Mouse (Mus musculus) gastrocnemius, postnatal 25 days (tissue): ENCODE measurements around the gene Pkd2. TPM values are rescaled to one million over a fixed set of nuclear protein-coding genes. Genes with fewer than 3 reads are reported as not detected.

Experiments used
- DNase-seq: peaks from one replicate; pipeline ENCODE4 v3.0.0; 2022
- total RNA-seq, 2 experiments: library from RNA; stranded (reverse); gene quantifications; 1 replicate in 1 of 2; 2 replicates in 1 of 2; pipeline ENCODE4 v1.2.3; 2021

Pkd2 gene
- total RNA-seq, 2 experiments from 2014 or later, result 11.8 to 13.4 TPM

DNA sequence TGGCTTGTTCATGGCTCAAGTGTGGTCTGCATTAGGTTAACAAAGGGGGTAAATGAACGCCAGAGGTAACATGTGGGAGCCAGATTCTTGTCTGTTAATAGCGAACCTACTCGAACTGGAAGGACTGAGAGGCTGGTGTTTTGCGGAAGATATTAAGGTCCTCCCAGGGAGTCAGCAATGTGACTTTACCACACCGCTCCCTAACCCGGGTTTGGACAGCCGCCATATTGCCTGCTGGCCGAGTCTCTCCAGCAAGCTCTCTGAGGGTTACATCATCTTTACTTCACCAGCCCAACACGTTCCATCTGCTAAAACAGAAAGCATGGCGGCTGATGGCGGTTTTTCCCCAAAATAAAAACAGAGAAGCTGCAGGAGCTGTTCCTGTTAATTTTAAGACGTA lies 6.5 kb downstream of the Pkd2 start:
- peak; percentile 70 for DNase-seq

DNA sequence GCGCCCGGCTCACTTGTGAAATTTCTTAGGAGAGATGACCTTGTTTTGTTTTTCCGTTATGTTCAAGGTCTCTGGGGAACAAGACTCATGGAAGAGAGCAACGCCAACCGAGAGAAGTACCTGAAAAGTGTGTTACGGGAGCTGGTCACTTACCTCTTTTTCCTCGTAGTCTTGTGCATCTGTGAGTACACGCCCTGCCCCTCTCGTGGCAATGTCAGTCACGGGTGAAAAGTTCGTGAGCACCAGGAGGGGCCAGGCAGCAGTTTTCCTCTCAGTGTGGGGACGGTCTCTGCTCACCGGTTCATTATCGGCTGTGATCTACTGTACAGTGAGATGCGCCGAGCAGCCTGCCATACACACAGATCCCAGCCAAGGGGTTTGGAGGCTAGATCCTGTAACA lies 7.6 kb downstream of the Pkd2 start:
- DNase-seq, result no peak

DNA sequence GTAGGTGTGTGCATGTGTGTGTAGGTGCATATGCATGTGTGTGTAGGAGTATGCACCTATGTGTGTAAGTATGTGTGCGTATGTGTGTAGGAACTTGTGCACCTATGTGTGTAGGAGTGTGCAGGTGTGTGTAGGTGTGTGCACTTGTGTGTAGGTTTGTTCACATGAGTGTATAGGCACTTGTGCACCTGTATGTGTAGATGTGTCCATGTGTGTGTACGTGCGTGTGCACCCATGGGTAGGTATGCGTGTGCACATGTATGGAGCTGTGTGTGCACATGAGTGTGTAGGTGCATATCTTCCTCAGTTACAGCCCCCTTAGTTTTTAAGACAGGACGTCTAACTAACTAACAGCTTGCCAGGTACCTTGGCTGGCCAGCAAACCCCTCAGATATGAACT lies 9.3 kb downstream of the Pkd2 start:
- DNase-seq, result no peak

DNA sequence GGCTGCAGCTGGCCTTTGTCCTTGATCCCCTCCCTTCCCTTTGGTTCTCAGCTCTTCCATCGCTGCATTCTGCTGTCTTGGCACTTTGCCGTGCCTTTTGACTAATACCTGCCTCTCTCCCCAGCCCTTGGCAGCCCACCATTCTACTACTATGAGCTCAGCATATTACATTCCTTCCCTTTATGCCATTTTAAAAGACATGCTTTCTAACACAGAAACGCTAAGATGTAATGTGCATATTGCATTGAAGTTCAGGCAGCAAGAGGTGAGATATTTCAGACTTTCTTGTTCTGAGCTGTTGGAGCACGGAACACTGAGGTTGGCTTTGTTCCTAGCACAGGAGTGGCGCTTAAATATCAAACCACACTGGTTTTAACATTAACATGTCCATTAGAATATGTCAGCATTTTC lies 11.7 kb downstream of the Pkd2 start:
- no peak for DNase-seq

DNA sequence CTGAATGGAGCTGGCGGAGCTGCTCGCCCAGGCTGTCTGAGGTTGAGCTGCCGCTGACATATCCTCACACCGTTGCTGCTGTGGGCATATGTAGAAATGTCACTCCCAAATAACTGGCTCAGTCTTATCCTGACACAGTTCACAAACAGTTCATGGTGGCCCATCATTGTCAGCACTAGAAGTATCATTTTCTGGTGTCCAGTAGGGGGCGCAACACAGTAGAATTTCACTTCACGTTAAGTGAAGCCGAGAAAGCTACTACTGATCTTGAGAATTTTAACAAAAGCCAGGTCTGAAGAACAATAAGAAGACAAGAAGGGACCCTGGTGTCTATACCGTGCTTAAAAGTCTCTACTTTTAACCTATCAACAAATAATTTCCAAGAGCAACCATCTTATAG lies 13.1 kb downstream of the Pkd2 start:
- DNase-seq, result no peak

DNA sequence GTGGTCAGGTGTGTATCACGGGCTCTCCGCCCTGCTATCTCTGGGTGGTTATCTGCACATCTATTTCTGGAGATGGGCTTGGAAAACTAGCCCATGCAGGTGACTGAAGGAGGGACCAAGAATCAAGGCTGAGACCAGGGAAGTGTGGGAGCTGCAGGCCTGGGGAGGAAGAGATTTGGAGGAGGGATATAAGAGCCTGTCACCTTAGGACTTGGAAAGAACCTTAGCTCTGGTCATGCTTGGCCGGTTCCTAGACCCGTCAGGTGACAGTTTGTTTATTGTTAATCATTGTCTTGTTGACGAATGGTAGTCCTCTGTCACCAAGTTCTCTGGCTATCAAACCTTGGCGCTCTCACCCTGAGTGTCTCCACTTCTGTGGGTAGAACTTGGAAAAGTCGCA lies 21.1 kb downstream of the Pkd2 start:
- no peak for DNase-seq

DNA sequence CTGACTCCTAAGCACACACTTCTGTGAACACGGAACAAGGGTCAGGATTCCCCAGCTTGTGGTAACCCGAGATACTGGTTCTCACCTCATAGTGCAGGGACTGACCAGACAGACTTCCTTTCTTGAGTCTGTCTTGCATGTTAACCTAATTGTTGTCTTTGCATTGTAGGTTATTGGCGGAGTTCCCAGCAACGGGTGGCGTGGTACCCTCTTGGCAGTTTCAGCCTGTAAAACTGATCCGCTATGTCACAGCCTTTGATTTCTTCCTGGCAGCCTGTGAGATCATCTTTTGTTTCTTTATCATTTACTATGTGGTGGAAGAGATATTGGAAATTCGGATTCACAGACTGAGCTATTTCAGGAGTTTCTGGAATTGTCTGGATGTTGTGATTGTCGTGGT lies 23.6 kb downstream of the Pkd2 start:
- DNase-seq, result no peak

DNA sequence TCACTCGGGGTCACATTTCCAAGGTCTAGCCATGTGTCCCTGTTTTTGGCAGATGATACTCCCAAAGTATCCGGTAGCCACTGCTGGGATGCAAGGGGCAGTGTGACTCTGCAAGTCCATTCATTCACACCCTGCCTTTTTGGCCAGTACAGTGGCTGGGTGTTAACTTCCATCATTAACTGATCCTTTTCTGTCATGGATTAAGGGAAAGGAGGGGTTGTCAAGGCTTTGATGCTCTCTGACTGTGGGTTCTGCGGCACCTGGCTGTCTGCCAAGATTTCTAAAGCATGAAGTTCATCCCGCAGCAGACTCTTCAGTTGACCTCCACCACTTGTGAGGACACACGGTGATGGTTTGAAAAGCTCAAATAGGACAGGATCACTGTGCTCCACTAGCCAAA lies 32.3 kb downstream of the Pkd2 start:
- DNase-seq, result peak; percentile 18

DNA sequence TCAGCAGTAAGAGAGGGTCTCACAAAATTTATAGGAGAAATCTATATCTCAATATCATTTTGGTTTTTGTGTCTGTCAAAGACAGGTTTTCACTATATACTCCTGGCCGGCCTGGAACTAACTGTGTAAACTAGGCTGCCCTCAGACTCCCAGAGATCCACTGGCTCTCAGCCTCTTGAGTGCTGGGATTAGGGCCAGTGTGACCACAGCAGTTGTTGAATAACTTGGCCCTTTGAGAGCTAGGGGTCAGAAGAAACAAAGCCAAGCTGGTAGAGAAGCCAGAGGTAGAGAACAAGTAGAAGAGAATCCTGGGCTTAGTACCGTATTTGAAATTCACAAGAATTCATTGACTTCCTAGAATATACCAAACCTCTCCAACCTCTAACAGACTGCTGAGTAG lies 45.6 kb downstream of the Pkd2 start:
- no peak for DNase-seq

DNA sequence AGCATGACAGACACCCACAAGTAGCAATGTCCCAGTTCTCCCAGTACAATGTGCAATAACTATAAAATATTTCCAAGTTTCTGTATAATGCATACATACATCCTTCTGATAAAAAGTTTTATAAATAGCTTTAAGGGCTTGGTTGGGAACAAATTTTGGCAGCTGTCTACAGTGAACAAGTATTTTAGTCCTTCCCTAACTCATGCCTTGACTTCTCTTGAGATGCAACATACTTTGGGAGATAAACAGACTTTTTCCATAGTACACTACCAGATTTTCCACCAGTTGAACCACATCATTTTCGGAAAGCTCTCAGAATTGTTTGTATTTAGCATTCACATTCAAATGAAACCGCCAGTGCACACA lies 48.6 kb downstream of the Pkd2 start:
- DNase-seq, result no peak

DNA sequence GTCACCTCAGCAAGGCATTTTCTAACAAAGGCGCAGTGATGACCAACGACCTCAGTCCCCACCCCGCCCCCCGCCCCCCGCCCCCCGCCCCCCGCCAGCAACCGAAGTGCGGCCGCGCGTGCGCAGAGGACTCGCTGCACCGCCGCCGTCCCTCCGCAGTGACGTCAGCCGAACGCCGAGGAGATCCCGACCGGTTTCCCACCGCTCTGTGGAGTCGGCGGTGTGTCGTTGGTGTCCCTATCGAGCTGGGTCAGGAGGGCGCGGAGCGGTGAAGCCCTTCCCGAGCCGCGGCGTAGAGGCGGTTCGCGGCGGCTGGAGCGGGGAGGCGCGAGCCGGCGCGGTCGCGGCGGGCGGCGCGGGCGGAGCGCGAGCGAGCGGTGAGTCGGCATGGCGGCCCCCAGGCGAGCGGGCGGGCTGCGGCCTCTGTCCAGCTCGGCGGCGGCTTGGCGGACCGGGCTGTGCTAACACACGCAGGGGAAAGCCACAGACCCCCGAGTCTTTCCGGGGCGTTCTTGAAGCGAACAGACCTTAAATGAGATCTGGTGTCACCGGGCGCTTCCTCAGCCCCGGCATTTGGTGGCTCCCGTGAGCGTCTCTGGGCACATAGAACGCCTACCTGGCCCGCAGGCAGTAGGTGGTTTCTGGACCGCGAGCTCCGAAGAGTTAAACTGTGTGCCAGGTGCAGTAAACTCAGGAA lies 49.1 kb downstream of the Pkd2 start, which contains the start of gene BC005561:
TSS of gene BC005561 (plus strand) at position 158 of the 697 bp plus-strand sequence.
- DNase-seq, result peak; percentile 77

DNA sequence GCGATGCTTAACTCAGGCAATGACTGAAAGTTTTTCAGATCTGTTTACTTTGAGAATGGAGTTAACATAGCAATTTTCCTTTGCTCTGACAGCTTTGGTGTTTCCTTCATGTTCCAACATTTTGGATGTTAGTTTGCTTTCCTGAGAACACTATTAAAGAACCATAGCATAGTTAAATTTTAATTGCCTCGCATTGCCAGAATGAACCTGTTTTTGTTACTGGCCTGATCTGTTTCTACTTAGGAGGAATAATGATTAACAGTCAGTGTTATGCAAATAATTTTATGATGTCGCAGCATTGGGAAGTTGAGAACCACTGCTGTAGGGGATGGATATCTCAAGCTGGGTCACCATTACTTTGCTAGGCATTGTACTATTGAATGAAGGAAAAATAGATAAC lies 52.0 kb downstream of the Pkd2 start:
- DNase-seq, result no peak

DNA sequence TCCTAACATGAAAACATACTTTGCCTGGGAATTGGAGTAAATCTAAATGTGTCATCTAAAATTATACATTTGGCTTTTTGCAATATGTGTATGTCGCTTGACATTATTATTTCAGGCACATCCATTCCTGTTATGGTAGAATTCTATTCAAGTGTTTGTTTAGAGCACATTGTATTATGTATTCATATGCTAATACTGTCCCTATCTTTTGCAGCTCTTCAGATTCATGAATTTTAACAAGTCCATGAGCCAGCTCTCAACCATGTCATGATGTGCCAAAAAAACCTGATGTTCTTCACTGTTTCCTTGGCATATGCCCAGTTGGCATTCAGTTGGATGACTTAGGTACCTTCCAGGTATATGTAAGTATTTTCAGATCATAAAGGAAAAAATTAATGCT lies 79.4 kb downstream of the Pkd2 start:
- no peak for DNase-seq

DNA sequence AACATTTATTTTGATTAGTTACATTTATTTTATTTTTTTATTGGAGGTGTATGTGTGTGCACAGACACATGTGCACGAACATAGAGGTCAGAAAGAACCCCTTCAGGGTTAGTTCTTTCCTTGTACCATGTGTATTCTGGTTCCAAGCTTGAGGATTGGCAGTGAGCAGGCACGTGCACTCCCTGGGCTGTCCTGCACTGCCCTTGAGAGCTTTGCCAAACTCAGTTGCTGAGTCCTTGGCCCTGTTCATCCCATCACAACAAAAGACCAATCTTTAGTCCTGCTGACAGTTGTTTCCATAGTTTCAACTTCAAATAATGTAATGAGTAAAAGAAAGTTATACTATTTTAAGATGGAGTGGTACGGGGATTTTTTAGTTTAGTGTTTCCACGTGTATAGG lies 80.1 kb downstream of the Pkd2 start:
- no peak for DNase-seq

Other genes starting within 250 kb of the Pkd2 start
- not detected for gene Ibsp, start 160.3 kb upstream of the Pkd2 start, total RNA-seq
- gene Mepe, start 134.1 kb upstream of the Pkd2 start, total RNA-seq, result not detected
- 1 to 10 TPM; 2.6 to 3.3 TPM for gene Spp1, start 24.3 kb upstream of the Pkd2 start, total RNA-seq
- gene BC005561, start 48.9 kb downstream of the Pkd2 start, total RNA-seq, result 1 to 10 TPM; 3.7 to 4.7 TPM